Mouse (Mus musculus): ENCODE results near the gene Lrrc10. TPM values are rescaled to one million over a fixed set of nuclear protein-coding genes. Genes with fewer than 3 reads are reported as not detected.
A peak's percentile ranks its signal among the peaks of the same experiment; 100 is the strongest.
"Not testable (repeated sequence)": the region's sequence is repeated elsewhere in the genome, so short reads cannot be mapped to it uniquely, and the experiment has no call there.

The Lrrc10 gene
- total RNA-seq, 2 experiments from 2014 or later = not detected

DNA sequence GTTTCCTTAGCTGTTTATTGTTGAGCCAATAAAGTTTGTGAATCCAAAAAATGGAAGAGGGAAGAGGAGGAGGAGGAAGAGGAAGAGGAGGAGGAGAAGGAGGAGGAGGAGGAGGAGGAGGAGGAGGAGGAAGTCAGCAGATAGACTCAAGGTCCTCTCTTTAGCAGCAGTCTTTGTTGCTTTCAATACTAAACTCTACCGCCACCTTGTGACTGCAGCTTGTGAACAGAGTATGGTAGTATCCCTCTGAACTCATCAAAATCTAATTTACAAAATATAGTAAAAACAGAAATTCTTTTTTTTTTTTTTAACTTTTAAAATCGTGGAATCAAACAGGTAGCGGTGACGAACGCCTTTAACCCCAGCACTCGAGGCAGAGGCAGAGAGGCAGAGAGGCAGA is 4.8 kb upstream of the Lrrc10 start:
- intact Hi-C loops (cut with DNase I) = no loop called here
- no peak for DNase-seq (ENCODE audit: low spot score in 2 of 2)

DNA sequence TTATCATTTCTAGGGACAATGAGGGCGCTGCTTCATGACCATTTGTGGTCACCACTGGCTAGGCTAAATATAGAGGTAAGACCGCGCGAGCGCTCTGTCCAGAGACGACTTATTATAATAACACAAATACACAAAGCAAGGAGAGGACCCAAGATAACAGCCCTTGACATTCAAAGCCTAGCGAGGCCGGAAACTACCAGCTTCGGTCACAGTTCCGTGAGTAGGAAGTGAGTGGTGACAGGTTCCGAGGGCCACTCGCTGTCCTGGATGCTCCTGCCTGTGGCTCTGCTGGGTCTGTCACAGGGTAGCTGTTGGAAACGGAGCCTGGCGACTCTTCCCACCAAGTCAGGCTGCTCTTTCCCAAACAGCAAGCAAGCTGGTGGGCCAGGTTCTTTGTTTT is 2.8 kb upstream of the Lrrc10 start:
- intact Hi-C loops (cut with DNase I) = no loop called here
- DNase-seq (ENCODE audit: low spot score in 2 of 2) = no peak

- intact Hi-C loops (cut with DNase I); DNase-seq (ENCODE audit: low spot score in 2 of 2): not testable (repeated sequence)
These were observed 1.5 kb upstream of the Lrrc10 start for GRCm38 (mm10) chr10:117043497-117044166.

GRCm38 (mm10) chr10:117049253-117049652 is 4.1 kb downstream of the Lrrc10 start:
- intact Hi-C loops (cut with DNase I) = no loop called here
- DNase-seq (ENCODE audit: low spot score in 2 of 2) = no peak

DNA sequence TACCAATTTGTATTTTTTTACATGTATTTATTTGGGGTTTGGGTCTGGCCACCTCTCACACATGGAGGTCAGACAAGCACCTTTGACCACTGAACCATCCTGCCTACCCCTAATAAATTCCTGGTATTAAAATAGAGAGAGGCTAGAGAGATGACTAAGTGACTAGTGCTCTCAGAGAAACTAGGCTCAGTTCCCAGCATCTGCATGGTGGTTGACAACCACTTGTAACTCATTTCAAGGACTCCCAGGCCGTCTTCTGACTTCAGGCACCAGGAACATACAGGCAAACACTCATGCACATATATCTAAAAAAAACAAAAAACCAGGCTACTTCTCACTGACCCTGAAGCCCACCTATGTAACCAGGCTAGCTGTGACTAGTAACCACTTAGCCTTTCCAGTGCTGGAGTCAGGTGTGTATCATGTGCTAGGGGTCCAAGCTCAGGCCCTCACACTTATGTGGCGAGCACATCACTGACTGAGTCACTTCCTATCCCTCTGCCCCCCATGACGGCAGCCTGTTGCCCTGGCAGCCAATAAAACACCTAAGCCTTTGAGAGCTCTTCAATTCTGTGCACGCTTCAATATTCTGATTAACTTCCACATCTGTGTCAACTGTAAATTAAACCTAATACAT is 4.9 kb downstream of the Lrrc10 start:
- intact Hi-C loops (cut with DNase I) = no loop called here
- DNase-seq (ENCODE audit: low spot score in 2 of 2) = no peak

- intact Hi-C loops (cut with DNase I) = no loop called here
- no peak for DNase-seq (ENCODE audit: low spot score in 2 of 2)
These were observed 10.5 kb downstream of the Lrrc10 start for GRCm38 (mm10) chr10:117055668-117056067.

- intact Hi-C loops (cut with DNase I) = loop anchor here (2.0 to 5.0 kb wide), 2 partner anchors 86 to 149 kb away; partner anchors contain the start of gene Frs2
- no peak for DNase-seq (ENCODE audit: low spot score in 2 of 2)
These were observed 17.7 kb downstream of the Lrrc10 start for GRCm38 (mm10) chr10:117062894-117063253.

- intact Hi-C loops (cut with DNase I) = loop anchor here (2.0 to 5.0 kb wide), 2 partner anchors 85 to 149 kb away; partner anchors contain the start of gene Frs2
- peak; percentile 84 to 87 for DNase-seq (ENCODE audit: low spot score in 2 of 2)
These were observed 18.3 kb downstream of the Lrrc10 start, which contains the start of gene Cct2 for GRCm38 (mm10) chr10:117063254-117064021. Cct2 (minus strand) TSS chr10:117063814.

DNA sequence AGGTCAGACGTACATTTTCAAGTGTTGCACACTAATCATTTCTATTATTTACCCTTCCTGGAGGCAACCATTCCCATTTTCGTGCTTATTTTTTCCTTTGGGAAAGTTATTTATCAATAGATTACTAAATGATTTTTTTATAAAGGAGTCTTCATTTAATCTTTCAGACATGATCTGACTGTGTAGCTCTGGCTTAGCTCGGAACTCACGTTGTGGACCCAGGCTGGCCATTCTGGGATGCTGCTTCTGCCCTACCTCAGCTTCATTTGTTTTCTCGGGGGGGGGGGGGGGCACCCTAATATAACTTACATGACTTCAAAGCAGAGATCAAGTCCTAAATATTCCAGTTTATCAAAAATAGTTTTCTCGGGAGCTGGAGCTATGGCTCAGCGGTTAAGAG is 18.9 kb downstream of the Lrrc10 start:
- intact Hi-C loops (cut with DNase I) = loop anchor here (5.0 kb wide), 1 partner anchor 148 kb away; no protein-coding TSS in a partner anchor

GRCm38 (mm10) chr10:117069109-117069508 is 24.0 kb downstream of the Lrrc10 start:
- intact Hi-C loops (cut with DNase I) = no loop called here
- no peak for DNase-seq (ENCODE audit: low spot score in 2 of 2)

More for the DNA sequence above, 18.9 kb downstream of the Lrrc10 start:
- DNase-seq (ENCODE audit: low spot score in 2 of 2) = no peak

GRCm38 (mm10) chr10:117072191-117072888 is 27.2 kb downstream of the Lrrc10 start:
- intact Hi-C loops (cut with DNase I) = no loop called here
- no peak for DNase-seq (ENCODE audit: low spot score in 2 of 2)

DNA sequence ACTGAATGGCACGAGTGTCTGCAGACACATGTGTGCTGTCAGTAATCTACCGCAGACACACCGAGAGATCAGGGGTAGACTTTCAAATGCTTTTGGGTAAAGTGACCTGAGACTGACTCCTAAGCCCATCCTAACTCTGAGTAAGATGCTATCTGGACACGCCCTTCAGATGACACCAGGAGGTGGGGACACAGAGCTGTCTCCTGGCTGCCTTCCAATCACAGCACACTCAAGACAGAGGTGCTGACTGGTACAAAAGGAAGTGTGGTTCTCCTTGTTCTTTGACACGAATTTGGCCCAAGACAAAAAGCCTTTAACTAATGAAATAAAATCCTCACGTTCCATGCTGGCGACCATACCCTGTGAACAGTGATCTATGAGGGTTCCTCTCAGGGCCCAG is 28.0 kb downstream of the Lrrc10 start:
- no peak for DNase-seq (ENCODE audit: low spot score in 2 of 2)
- intact Hi-C loops (cut with DNase I) = no loop called here

- intact Hi-C loops (cut with DNase I) = no loop called here
- DNase-seq (ENCODE audit: low spot score in 2 of 2) = no peak
These were observed 33.1 kb downstream of the Lrrc10 start for GRCm38 (mm10) chr10:117078284-117078683.

GRCm38 (mm10) chr10:117081326-117081725 is 36.2 kb downstream of the Lrrc10 start:
- no peak for DNase-seq (ENCODE audit: low spot score in 2 of 2)
- intact Hi-C loops (cut with DNase I) = no loop called here

DNA sequence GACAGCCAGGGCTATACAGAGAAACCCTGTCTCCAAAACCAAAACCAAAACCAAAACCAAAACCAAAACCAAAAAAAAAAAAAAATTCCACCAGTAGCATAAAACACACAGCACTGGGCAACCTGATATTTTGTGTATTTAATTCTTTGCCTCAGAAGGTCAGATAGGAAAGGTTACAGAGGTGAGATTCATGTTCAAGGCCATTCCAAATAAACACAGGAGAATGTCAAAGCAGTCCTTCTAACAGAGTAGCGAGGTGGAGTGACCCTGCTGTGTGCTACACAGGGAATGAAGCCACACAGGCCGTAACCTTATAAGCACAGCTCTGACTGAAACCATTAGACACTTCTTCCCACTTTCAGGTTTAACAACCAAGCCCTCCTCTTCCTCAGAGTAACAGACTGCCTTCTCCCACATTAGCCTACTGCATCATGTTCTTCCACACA is 36.8 kb downstream of the Lrrc10 start:
- no peak for DNase-seq (ENCODE audit: low spot score in 2 of 2)
- intact Hi-C loops (cut with DNase I) = no loop called here

GRCm38 (mm10) chr10:117089628-117090027 is 44.5 kb downstream of the Lrrc10 start:
- DNase-seq (ENCODE audit: low spot score in 2 of 2) = no peak
- intact Hi-C loops (cut with DNase I) = no loop called here

- intact Hi-C loops (cut with DNase I) = no loop called here
These were observed 49.6 kb downstream of the Lrrc10 start for GRCm38 (mm10) chr10:117094504-117095329.

GRCm38 (mm10) chr10:117096096-117096495 is 51.0 kb downstream of the Lrrc10 start:
- no peak for DNase-seq (ENCODE audit: low spot score in 2 of 2)
- intact Hi-C loops (cut with DNase I) = no loop called here

More at GRCm38 (mm10) chr10:117094504-117095329, 49.6 kb downstream of the Lrrc10 start:
- DNase-seq (ENCODE audit: low spot score in 2 of 2) = peak in 1 of 2 experiments; percentile 16

All from left cerebral cortex, postnatal 36 days (tissue).